Mouse (Mus musculus) frontal cortex, adult (tissue): ENCODE results near the gene Chrnb1.

ENCODE experiments used
- ATAC-seq: cut with Nextera tagmentation; 2 replicates; pipeline ENCODE4 v1.9.2; 2017; ENCODE audit warnings: mild to moderate bottlenecking, moderate library complexity, mixed read lengths; ENCODE audit not compliant: low TSS enrichment

The Chrnb1 gene

DNA sequence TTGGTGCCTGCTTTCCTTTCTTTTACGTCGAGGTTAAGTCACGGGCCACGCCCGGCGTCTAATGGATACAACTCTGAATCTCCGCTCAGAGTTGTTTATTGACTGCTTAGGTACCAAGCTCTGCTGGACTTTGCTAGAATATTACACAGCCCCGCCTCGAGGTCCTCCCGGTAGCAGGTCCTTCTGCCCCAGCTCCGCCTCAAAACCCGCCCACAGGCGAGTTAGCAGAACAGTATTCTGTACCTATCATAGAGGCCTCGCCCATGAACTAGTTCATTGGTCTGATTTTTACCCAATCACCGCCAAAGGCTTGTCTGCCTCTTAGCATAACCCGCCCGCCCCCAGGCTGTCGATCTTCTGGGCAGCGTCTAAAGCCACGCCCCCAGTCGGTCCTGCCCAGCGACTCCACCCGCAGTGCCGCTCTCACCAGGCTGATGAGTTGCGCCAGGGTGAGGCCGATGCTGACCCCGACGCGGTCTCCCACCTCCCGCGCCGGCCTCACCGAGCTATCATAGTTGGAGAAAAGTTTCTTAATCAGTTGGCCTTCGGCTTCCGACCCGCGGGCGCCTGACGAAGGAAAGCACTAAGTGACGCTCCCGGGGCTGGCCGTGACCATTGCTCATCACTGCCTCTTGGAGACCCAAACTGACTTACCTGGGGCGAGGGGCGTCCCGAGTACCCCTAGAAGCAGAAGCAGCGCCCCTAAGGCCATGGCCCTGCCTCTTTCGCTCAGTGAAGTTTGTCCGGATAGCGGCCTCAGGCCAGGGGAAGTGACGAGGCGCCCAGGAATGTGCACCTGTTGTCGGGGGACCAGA is at the start of gene Chrnb1:
TSS of gene Chrnb1 (minus strand) at position 776 of the 815 bp plus-strand sequence.
- ATAC-seq: peak; percentile 97

DNA sequence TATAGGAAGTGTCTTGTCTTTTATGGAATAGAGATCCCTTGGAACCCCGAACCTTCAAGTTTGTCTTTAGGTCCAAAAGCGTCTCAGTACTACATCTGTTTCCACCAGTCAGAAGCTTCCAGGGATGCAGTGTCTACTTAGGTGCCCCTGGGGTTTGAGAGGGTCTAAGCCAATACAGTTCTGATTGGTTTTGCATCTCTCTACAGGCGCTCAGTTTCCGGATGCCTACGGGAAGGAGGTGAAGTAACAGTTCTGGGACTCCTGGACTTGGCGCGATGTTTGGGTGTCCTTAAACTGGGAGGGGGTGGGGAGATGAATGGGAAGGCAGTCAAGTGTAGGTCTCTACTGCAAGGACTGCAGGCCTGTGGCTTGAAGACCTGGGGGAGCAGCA is 43.0 kb upstream of the Chrnb1 start:
- no peak; the same call in 1 of the 2 replicates for ATAC-seq

DNA sequence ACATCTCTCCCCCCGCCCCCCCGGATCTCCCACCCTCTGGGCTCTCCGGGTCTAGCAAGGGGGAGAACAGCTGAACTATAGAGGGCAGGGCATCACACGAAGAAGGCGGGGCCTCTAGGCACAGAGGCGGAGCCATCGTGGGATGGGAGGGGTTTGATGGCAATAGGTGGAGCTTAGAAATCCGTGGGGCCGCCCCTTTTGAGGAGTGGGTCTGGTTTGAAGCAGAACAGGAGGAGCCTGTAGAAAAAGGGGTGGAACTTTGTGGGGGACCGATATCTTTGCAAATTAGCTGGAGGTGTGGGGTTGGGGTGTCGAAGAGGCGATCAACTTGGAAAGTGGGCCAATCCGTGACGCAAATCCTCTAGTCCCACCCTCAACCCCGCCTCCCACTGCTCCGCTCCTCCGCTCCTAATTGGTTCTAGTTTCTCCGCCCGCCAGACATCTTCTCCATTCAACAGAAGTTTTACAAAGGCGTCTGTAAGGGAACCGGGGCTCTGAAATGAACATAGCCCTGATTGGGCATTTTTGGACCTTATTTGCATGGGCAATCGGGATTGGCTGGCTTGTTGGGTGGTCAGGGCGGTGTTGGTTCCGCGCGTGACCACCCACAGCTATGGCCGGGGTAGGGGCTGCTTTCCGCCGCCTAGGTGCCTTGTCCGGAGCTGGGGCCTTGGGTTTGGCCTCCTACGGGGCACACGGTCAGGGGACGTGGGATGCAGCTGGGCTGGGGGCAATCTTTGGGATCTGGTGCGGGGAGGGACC is 42.4 kb upstream of the Chrnb1 start, which contains the start of gene Tmem256:
TSS of gene Tmem256 (plus strand) at position 563 of the 762 bp plus-strand sequence.
- ATAC-seq: peak; percentile 92

DNA sequence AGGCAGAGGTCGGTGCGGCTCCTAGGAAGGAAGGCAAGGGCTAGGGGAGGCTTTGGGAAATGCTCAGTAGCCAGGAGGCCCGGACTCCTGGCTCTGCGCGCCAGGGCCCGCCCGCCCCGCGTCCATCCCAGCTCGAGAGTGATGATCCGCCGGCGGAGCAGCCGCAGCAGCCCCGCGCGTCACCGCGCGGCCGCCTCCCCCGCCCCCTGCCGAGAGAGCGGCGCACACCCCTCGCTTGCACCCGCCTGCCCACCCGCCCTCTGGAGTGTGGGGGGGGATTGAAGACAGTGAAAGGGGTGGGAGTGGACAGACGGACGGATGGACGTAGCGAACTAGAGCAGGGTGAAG is 41.8 kb upstream of the Chrnb1 start, which contains the start of gene Nlgn2:
TSS of gene Nlgn2 (minus strand) at position 181 of the 348 bp plus-strand sequence.
- peak; percentile 48 for ATAC-seq

DNA sequence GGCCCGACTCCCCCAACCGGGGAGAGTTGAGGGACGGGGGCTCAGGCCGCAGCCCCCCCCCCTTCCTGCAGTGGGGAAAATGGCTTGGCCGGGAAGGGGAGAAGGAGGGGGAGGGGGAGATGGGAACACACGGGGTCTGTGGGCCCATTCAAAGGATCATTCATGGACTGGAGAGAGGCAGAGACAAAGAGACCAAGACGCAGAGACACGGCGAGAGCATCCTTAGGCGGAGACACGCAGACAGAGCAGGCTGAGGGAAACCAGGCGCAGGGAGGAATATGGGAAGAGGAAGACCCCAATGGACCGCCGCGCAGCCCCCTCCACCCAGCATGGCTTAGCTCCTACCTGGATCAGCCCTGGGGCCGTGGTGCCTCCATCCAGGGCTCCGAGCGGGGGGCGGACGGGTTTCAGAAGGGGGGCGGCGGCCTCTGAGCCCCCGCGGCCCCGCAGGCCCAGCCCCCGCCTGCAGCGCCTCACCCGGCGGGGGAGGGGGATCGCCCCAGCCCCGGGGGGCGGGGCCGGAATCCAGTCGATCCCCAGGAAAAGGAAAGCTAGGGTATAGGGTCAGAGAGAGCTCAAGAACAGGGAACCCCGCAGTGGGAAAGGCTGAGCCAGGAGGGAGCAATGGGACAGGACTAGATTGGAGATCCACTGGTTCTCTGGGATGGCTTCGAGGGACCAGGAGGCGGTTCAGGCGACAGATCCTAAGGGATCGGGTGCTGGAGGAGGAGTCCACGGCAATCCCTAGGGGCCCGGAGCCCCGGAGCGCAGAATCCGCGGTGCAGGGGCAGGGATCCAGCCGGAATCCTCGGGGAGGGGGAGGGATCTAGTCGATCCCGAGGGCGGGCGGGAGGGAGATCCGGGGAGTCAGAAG is 41.2 kb upstream of the Chrnb1 start:
- ATAC-seq: no peak

DNA sequence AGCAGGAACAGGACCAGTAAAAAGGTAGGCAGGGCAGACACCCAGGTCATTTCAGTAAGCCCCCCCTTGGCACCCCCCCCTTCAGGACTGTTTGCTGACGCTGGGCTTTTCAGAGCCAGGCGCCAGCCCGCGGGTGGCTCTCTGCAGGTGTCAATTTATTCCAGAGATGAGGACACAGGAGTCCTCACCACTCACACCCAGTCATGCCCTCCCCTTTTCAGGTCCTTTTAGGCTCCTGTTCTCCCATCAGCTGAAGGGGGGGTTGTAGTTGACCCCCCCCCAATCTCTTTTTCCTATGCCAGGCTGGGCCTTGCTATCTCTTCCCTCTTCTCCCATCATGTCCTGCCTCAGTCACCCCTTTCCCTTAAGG is 40.2 kb upstream of the Chrnb1 start:
- no peak for ATAC-seq

DNA sequence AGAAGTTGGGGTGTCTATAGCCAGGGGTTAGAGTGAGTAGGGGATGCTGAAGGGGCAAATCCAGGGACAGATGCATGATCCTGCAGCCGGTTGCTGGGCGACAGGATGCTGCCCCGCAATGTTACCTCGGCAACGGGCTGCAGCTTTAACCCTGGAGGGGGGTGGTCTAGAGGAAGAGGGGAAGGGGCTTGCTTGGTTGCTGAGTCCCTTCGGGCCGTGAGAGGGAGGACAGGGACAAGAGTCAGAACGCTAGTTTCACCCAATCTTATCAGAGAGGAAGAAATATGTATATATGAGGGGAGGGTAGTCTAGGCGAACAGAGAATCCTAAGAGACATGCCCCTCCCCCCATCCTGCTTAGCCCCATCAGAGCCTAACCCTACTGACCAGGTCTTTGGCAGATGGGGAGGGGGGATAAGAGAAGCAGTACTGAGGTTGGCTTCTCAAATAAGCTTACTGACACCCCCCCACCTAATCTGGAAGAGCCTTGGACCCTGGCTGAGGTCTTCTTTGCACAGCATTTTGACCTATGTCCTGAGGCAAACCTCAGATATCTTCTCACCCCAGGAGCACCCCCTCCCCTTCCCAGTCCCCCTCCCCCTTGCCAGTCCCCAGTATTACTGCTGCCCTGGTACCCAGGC is 39.7 kb upstream of the Chrnb1 start:
- ATAC-seq: no peak

DNA sequence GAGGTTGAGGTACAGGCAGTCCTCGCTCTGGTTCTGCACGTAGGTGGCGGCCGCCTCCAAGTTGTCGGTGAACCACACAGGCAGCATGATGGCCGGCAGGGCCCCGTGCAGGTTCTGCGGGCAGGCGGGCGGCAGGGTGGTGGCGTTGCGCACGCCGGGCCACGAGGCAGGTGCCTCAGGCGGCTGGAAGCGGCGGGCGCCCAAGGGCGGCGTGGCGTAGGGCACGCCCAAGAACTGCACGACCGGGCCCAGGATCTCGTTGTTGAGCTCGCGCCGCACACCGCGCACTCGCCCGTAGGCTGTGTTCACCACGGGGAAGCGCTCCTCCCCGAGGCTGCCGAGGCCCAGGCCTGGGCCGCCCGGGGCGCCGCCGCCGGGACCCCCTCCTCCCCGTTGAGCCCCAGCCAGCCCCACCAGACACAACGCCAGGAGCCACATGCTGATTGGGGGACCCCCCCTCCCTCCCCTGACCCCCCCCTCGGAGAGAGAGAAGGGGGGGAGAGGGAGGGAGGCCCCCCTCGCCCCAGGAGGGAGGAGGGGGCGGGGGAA is 38.3 kb upstream of the Chrnb1 start:
- no peak for ATAC-seq

DNA sequence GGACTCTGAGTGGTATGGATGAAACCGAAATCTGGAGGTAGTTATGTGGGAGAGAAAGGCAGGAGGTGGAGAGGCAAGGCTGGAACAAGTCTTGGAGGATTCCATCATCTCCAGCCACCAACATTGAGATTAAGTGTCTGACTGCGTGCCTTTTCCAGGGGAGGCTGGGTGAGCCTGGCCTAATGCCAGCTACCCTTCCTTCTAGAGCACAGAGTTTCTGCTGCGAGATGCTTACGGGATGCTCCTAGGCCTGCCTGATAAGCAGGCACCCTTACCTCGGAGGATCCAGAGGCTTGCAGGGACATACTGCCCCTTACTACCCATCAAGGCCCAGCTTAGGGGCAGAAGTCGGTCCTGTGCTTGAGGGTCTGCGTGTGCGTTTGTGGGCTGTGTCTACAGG is 37.8 kb upstream of the Chrnb1 start:
- ATAC-seq: no peak

DNA sequence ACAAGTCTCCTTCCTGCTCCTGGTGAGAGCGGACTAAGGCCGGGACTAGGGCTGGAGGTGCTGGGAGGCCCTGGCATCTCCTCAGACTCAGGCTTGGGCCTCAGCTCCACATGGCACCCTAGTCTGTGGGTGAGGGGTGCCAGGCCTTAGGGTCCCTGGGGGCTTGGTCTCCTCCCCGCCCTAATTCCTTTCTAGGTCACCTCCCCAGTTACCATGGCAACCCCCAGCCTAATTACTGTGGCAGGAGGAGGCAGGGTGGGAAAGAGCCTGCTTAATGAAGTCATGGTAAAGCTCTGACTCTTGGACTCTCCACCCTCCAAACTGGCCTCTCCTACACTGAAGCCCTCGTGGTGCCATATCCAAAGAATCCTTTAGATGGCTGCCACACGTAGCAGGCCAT is 33.1 kb upstream of the Chrnb1 start:
- no peak for ATAC-seq

DNA sequence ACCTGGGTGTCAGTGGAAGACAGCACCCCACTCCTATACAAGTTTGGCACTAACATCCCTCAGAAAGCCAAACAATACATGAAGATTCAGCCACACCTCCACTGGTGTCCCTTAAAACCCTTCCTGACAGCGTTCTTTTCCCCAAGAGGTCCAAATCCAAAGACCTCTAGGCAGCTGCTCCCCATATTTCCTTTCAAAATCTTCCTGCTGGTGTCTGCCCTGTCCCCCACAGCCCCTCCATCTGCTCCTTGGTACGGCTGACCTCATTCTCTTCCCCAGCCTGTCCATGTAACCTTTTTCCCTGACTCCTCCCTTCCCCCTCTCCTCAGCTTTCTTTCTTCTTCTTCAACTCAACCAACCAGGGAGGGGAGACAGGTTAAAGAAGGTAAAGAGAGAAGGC is 27.7 kb upstream of the Chrnb1 start:
- ATAC-seq: no peak

DNA sequence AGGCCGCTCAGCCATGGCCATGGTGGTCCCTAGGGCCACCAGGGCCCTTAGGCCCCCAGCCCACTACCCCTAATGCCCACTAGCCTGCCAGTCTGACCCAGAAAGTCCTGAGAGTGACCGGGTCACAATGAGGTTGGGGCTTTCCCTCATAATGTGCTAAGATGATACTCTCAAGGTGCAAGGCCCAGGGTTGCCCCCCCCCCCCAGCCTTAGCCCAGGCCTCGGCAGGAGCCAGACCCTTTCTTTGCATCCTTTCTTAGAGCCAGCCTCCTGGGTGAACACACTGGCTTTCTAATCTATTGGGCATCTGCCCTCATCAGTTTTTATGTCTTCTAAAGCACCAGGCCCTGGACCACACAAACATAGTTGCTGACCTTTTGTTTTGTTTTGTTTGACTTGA is 26.3 kb upstream of the Chrnb1 start, which contains the start of gene Spem1:
TSS of gene Spem1 (minus strand) at position 101 of the 400 bp plus-strand sequence.
- no peak for ATAC-seq

DNA sequence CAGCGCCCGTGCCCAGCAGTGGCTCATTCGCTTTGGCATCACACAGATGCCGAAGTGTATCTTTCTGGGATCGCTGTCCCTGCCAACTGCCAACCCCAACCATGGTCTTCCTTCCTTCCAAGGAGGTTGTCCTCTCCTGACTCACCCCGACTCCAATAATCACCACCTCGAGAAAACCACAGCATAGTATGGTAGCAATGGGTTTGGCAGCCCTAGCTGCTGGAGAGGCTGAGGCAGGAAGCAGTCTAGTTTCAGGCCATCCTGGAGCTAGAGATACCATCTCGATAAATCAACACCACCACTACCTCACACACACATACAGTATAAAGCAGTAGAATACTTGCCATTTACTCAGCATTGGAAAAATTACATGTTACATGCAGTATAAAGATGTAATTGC is 23.1 kb upstream of the Chrnb1 start:
- ATAC-seq: no peak

DNA sequence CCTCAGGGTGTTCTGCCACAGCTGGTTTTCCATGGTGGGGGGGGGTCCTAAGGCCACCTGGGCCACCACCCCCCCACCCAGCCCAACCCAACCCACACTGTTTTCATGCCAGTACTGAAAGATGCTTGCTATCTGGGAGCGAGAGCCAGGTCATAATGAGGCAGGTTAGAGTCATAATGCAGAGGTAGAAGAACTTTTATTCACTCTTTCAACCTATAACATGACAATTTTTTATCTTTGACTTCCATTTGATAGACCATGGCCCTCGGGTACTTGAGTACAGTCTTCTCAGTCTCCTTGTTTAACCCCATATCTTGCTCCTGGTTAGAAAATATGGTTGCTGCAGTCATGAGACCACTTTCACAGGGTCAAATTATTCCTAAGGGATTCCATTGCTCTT is 22.6 kb upstream of the Chrnb1 start, which contains the start of gene Spem2:
TSS of gene Spem2 (minus strand) at position 101 of the 400 bp plus-strand sequence.
- ATAC-seq: no peak

DNA sequence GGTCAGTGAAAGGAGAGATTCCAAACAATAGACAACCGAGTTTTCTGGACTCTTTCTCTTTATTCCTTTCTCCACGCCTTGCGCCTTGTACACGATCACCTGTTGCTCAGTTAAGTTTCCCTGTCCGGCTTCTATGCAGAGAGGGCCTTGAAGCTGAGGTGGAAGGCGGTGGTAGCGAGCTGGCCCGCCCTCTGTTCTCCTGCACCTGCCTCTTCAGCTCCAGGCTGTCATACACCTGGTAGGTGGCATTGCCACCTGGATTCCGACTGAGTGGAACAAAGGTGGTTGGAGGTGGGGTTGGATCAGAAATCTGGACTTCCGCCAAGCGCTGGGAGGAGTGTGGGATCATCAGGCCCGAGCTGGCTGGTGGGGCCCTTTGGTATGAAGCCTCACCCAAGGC is 20.8 kb upstream of the Chrnb1 start:
- ATAC-seq: no peak

DNA sequence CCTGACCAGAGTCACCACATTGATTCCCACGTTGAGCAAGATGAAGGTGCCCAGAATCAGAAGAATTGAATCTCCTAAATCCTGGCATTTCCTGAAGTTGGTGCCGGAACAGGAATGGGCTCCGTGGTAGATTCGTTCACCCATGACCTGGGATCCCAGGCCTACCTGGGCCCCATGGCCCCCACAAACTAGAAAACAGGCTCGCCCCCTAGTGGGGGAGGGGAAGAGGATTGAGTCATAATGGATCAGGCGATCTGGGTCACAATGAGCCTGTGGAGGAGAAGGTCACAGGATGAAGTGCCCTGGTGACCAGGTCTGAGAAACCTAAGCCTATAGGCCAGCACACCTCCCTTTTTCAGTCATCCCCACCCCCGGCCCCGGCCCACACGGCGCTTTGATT is 19.4 kb upstream of the Chrnb1 start, which contains the start of gene Gm39566:
TSS of gene Gm39566 (minus strand) at position 144 of the 400 bp plus-strand sequence.
- ATAC-seq: no peak

DNA sequence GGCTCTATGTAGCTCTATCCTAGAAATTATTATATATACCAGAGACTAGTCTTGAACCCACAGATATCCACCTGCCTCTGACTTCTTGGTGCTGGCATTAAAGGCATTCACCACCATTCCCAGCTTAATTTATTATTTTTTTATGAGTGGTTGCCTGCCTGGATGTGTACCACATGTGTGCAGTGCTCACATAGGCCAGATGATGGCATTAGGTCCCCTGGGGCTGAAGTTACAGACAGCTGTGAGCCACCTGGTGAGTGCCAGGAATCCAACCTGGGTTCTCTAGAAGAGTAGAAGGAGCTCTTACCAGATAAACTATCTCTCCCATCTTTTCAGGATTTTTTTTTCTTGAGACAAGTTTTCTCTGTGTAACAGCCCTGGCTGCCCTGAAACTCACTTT is 14.5 kb upstream of the Chrnb1 start:
- no peak for ATAC-seq

DNA sequence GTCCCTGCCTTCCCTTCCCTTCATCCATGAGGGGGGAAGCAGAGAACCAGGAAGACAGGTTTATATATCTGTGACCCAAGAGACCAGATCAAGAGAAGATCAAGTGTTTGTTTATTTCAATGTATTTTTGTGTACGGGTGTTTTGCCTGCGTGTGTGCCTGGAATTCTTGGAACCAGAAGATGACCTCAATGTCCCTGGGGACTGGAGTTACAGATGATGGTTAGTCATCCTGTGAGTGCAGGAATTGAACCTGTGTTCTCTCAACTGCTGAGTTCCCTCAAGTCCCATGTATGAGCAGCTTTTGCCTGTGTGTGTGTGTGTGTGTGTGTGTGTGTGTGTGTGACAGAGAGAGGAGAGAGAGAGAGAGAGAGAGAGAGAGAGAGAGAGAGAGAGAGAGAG is 11.9 kb upstream of the Chrnb1 start:
- no peak for ATAC-seq

DNA sequence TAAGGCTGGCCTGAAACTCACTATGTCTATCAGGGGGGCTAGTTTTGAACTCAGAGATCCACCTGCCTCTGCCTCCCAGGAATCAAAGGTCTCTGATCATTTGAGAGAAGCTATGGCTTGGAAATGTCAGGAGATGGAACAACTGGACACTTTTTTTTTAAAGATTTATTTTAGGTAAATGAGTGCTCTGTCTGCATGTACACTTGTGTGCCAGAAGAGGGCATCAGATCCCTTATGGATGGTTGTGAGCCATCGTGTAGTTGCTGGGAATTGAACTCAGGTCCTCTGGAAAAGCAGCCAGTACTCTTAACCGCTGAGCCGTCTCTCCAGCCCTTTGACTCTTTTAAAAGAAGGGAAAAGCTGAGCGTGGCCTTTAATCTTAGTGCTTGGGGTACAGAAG is 10.6 kb upstream of the Chrnb1 start:
- no peak for ATAC-seq

DNA sequence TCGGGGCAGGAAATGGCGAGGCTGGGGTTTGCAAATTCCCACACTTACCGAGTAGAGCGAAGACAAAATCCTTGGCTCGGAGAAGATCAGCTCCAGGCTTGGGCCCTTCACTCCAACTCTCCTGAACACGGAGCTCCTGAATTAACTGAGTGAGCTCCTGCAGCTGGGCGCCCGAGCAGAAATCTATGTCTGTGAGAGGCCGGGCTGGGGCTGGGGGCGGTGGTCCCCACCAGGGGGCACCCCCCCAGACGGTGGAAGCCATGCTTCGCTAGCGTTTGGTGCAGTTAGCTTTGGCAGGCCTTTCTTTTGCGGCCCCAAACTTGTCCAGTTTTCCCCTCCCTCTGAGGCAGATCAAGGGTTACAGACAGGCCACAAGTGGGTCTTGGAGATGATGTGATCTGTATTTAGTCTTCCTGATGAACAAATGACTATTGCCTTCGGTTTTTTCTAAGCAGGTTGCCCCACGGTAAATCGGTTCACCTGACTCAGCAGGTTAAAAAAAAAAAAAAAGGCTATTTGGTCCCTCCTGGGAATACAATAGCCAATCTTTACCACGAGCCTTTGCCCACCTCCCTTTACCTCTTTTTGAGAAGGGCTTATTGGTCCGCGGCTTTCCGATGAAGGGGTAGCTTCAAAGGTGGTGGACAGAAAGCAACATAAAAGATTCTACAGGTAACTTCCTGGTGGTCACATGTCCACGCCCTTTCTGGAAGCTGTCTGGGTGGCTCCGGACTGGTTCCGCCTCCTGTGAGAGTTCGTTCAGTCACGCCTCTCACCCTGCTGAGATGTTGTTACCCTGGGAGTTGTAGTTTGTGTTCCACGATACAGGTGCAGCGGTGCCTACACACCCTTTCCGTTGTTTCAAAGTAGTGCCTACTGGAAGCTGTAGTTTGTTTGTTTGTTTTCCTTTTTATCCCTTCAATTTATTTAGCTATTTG is 9.5 kb upstream of the Chrnb1 start, which contains the start of gene Tmem102:
TSS of gene Tmem102 (minus strand) at position 653 of the 938 bp plus-strand sequence.
- ATAC-seq: no peak
